Mouse (Mus musculus): Measurements from ENCODE around the gene Dhrs1. TPM values are rescaled to one million over a fixed set of nuclear protein-coding genes. Genes with fewer than 3 reads are reported as not detected.
A peak's percentile ranks its signal among the peaks of the same experiment; 100 is the strongest.

The Dhrs1 gene
- polyA plus RNA-seq (2014; fragmentation: Nextera tagmentation; extraction: Ambion mirVana), result 48.8 and 53.9 TPM in 2 replicates

DNA sequence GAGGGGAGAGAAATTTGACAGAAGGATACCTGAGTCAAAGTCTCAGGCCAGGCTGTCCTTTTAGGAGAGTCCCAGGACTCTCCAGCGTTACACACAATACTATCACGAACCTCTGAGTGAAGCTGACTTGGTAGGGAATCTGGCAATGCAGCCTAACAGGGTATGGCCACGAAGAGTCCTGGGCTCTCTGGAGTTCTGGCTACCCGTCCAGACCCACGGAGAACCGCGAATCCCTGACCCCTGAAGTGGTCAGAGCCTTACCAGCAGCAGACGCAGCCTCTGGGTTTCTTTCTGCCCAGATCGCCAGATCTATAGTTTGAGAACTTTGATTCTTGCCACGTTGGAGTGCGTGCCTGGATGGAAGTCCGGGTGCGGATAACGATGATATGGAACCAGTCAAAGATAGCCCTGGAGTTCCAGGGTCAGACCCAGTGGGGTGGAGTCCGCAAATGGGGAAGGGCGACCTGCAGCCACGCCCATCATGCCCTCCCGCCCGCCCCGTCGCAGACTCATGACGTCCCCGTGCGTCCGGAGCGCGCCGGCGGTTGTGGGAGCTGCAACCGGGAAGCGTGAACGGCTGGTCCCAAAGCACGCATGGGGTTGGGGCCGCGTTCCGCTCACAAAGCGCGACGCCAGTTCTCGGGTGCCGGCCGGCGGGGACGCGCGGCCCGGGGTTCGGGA is at the start of gene Dhrs1, which contains the start of gene Nop9:
TSS of gene Dhrs1 (minus strand) at position 511 of the 681 bp plus-strand sequence.
TSS of gene Nop9 (plus strand) at position 514 of the 681 bp plus-strand sequence.
- H3K9ac ChIP-seq (ENCODE audit: low read depth, low read length), result peak within 1 kb of the TSS; percentile 92
- no peaks in the 10 kb centered on the region for H3K27me3 ChIP-seq (replicated peaks; ENCODE audit: control insufficient read depth, insufficient read depth, low read length)
- peak; percentile 89 for ATAC-seq (replicated peaks; ENCODE audit: low FRiP score)
- peaks cover 19% of the 10 kb centered on the region for H3K4me1 ChIP-seq (replicated peaks; ENCODE audit: control insufficient read depth, insufficient read depth, low read length)
- peak within 1 kb of the TSS; percentile 96 for H3K4me3 ChIP-seq (ENCODE audit: low read depth, low read length)
- H3K9me3 ChIP-seq (ENCODE audit: control insufficient read depth, low read length), result no peaks in the 10 kb centered on the region
- peak; percentile 96 for DNase-seq (ENCODE audit: low spot score)
- H3K36me3 ChIP-seq (ENCODE audit: control insufficient read depth, insufficient read depth, low read length), result peaks cover 12% of the 10 kb centered on the region
- 2% methylated on average over 39 of the region's 48 CpGs for WGBS
- peak within 1 kb of the TSS; percentile 98 for H3K4me2 ChIP-seq
- H3K27ac ChIP-seq (ENCODE audit: low read depth, low read length), result peak within 1 kb of the TSS; percentile 73

- H3K27me3 ChIP-seq (replicated peaks; ENCODE audit: control insufficient read depth, insufficient read depth, low read length), result no peaks in the 10 kb centered on the region
- no peak overlapping the region for H3K4me3 ChIP-seq (ENCODE audit: low read depth, low read length)
- H3K9me3 ChIP-seq (ENCODE audit: control insufficient read depth, low read length), result no peaks in the 10 kb centered on the region
- 53% methylated on average over 2 of the region's 2 CpGs for WGBS
- ATAC-seq (replicated peaks; ENCODE audit: low FRiP score), result no peak
- peaks cover 9% of the 10 kb centered on the region for H3K4me1 ChIP-seq (replicated peaks; ENCODE audit: control insufficient read depth, insufficient read depth, low read length)
- H3K9ac ChIP-seq (ENCODE audit: low read depth, low read length), result no peak overlapping the region
- no peak overlapping the region for H3K4me2 ChIP-seq
- H3K36me3 ChIP-seq (ENCODE audit: control insufficient read depth, insufficient read depth, low read length), result no peaks in the 10 kb centered on the region
- DNase-seq (ENCODE audit: low spot score), result no peak
- no peak overlapping the region for H3K27ac ChIP-seq (ENCODE audit: low read depth, low read length)
These were observed 48.5 kb upstream of the Dhrs1 start for GRCm38 (mm10) chr14:55793946-55794345.

GRCm38 (mm10) chr14:55793461-55793860 is 48.0 kb upstream of the Dhrs1 start:
- H3K9me3 ChIP-seq (ENCODE audit: control insufficient read depth, low read length), result no peaks in the 10 kb centered on the region
- no peaks in the 10 kb centered on the region for H3K27me3 ChIP-seq (replicated peaks; ENCODE audit: control insufficient read depth, insufficient read depth, low read length)
- no peak overlapping the region for H3K9ac ChIP-seq (ENCODE audit: low read depth, low read length)
- H3K36me3 ChIP-seq (ENCODE audit: control insufficient read depth, insufficient read depth, low read length), result no peaks in the 10 kb centered on the region
- peaks cover 9% of the 10 kb centered on the region for H3K4me1 ChIP-seq (replicated peaks; ENCODE audit: control insufficient read depth, insufficient read depth, low read length)
- H3K27ac ChIP-seq (ENCODE audit: low read depth, low read length), result no peak overlapping the region
- no peak for DNase-seq (ENCODE audit: low spot score)
- WGBS, result 46% methylated on average over 2 of the region's 2 CpGs
- ATAC-seq (replicated peaks; ENCODE audit: low FRiP score), result no peak
- no peak overlapping the region for H3K4me2 ChIP-seq
- H3K4me3 ChIP-seq (ENCODE audit: low read depth, low read length), result no peak overlapping the region

GRCm38 (mm10) chr14:55788256-55789050 is 43.0 kb upstream of the Dhrs1 start, which contains the start of gene Ripk3:
Gene Ripk3, minus strand, starts transcription at chr14:55788865.
- no peak within 1 kb of the TSS for H3K27ac ChIP-seq (ENCODE audit: low read depth, low read length)
- peaks cover 6% of the 10 kb centered on the region for H3K4me1 ChIP-seq (replicated peaks; ENCODE audit: control insufficient read depth, insufficient read depth, low read length)
- H3K4me2 ChIP-seq, result peak within 1 kb of the TSS; percentile 97
- peaks cover 28% of the 10 kb centered on the region for H3K27me3 ChIP-seq (replicated peaks; ENCODE audit: control insufficient read depth, insufficient read depth, low read length)
- H3K36me3 ChIP-seq (ENCODE audit: control insufficient read depth, insufficient read depth, low read length), result no peaks in the 10 kb centered on the region
- peak; percentile 75 for ATAC-seq (replicated peaks; ENCODE audit: low FRiP score)
- H3K4me3 ChIP-seq (ENCODE audit: low read depth, low read length), result peak within 1 kb of the TSS; percentile 57
- peak; percentile 64 for DNase-seq (ENCODE audit: low spot score)
- peak within 1 kb of the TSS; percentile 62 for H3K9ac ChIP-seq (ENCODE audit: low read depth, low read length)
- no peaks in the 10 kb centered on the region for H3K9me3 ChIP-seq (ENCODE audit: control insufficient read depth, low read length)
- WGBS, result 3% methylated on average over 40 of the region's 40 CpGs

GRCm38 (mm10) chr14:55787731-55788130 is 42.2 kb upstream of the Dhrs1 start:
- DNase-seq (ENCODE audit: low spot score) (no peak), ATAC-seq (replicated peaks; ENCODE audit: low FRiP score) (no peak)
- peak overlapping the region; percentile 62 for H3K9ac ChIP-seq (ENCODE audit: low read depth, low read length)
- peaks cover 6% of the 10 kb centered on the region for H3K4me1 ChIP-seq (replicated peaks; ENCODE audit: control insufficient read depth, insufficient read depth, low read length)
- WGBS, result 38% methylated on average over 11 of the region's 11 CpGs
- H3K9me3 ChIP-seq (ENCODE audit: control insufficient read depth, low read length), result no peaks in the 10 kb centered on the region
- no peak overlapping the region for H3K27ac ChIP-seq (ENCODE audit: low read depth, low read length)
- peak overlapping the region; percentile 97 for H3K4me2 ChIP-seq
- no peaks in the 10 kb centered on the region for H3K36me3 ChIP-seq (ENCODE audit: control insufficient read depth, insufficient read depth, low read length)
- H3K4me3 ChIP-seq (ENCODE audit: low read depth, low read length), result peak overlapping the region; percentile 57
- peaks cover 35% of the 10 kb centered on the region for H3K27me3 ChIP-seq (replicated peaks; ENCODE audit: control insufficient read depth, insufficient read depth, low read length)

DNA sequence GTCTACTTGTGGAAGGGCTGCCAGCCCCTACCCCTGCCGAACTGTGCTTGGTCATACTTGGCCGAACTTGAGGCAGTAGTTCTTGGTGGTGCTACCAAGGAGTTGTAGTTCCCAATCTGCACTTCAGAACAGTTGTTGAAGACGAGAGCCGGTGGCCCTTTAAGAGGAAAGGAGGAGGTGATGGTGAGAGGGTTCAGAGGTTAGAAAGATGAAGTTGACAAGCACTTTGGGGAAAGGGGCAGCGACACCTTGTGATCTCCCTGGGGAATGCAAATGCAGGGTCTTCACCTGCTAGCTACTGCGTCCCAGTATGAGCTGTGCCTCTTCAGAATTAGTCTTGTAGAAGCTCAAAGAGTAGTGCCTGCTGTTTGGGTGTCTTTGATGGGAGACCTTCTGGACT is 39.7 kb upstream of the Dhrs1 start:
- no peak for ATAC-seq (replicated peaks; ENCODE audit: low FRiP score)
- Histone ChIP-seq H3K9ac (ENCODE audit: low read depth, low read length) (no peak overlapping the region), H3K4me2 (no peak overlapping the region), H3K9me3 (ENCODE audit: control insufficient read depth, low read length) (no peaks in the 10 kb centered on the region), H3K27ac (ENCODE audit: low read depth, low read length) (no peak overlapping the region), H3K36me3 (ENCODE audit: control insufficient read depth, insufficient read depth, low read length) (no peaks in the 10 kb centered on the region), H3K4me3 (ENCODE audit: low read depth, low read length) (no peak overlapping the region), H3K4me1 (replicated peaks; ENCODE audit: control insufficient read depth, insufficient read depth, low read length) (peaks cover 8% of the 10 kb centered on the region), H3K27me3 (replicated peaks; ENCODE audit: control insufficient read depth, insufficient read depth, low read length) (peaks cover 49% of the 10 kb centered on the region)
- WGBS, result 39% methylated on average over 6 of the region's 6 CpGs
- DNase-seq (ENCODE audit: low spot score), result no peak

DNA sequence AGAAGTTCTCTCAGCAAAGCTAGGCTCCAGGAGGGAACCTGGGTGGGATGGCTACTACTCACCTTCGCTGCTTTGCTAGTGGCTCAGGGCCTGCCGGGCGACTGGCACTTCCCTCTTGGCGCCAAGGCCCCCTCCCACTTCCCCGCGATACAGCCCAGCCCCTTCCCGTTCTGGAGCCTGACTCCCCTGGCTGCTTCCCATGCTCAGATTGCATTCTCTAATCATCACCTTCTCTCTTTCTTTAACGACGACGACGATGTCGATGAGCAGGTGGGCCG is 38.4 kb upstream of the Dhrs1 start, which contains the start of gene Adcy4:
TSS of gene Adcy4 (minus strand) at position 138 of the 278 bp plus-strand sequence.
- Histone ChIP-seq H3K4me2 (peak within 1 kb of the TSS; percentile 55), H3K9me3 (ENCODE audit: control insufficient read depth, low read length) (no peaks in the 10 kb centered on the region), H3K4me1 (replicated peaks; ENCODE audit: control insufficient read depth, insufficient read depth, low read length) (peaks cover 8% of the 10 kb centered on the region), H3K9ac (ENCODE audit: low read depth, low read length) (no peak within 1 kb of the TSS), H3K27ac (ENCODE audit: low read depth, low read length) (no peak within 1 kb of the TSS), H3K27me3 (replicated peaks; ENCODE audit: control insufficient read depth, insufficient read depth, low read length) (peaks cover 49% of the 10 kb centered on the region), H3K4me3 (ENCODE audit: low read depth, low read length) (peak within 1 kb of the TSS; percentile 34), H3K36me3 (ENCODE audit: control insufficient read depth, insufficient read depth, low read length) (no peaks in the 10 kb centered on the region)
- DNase-seq (ENCODE audit: low spot score), result no peak
- ATAC-seq (replicated peaks; ENCODE audit: low FRiP score), result no peak
- 6% methylated on average over 13 of the region's 13 CpGs for WGBS

DNA sequence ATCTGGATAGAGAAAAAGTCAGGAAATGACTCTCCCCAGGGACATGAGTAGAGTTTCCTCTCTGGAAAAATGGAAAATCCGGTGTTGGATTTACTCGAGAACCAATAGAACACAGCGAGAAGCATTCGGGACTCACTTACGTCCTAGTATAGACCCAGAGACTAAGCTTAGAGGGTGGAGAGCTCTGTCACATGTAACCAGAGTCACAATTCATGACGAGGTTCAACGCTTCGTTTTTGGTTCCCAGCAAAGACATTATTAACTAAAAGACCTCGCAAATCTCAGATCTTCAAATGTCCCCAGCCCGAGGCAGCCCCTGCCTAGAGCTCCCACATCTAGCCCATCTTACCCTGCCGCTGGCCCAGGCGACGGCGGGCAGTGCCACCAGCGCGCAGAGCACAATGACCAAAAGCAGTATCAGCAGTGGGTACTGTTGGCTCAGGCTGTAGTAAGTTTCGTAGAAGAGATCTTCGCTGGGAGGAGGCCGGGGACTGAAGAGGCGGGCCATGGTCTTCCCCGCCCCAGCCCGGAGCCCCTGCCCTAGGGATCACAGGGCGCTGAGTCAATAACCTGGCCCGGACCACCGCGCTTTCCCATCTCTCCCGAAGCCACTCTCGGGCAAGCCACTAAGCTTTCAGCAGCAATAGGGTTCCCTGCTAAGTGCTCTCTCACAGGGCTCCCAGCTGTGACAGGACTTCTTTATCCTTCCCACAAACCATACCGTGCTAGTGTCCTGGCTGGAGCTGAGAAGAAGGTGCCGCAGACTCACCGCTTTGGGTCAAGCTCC is 37.9 kb upstream of the Dhrs1 start:
- peaks cover 49% of the 10 kb centered on the region for H3K27me3 ChIP-seq (replicated peaks; ENCODE audit: control insufficient read depth, insufficient read depth, low read length)
- WGBS, result 8% methylated on average over 31 of the region's 31 CpGs

More for the DNA sequence above, 37.9 kb upstream of the Dhrs1 start:
- H3K4me2 ChIP-seq, result peak overlapping the region; percentile 55
- ATAC-seq (replicated peaks; ENCODE audit: low FRiP score), result no peak
- H3K4me3 ChIP-seq (ENCODE audit: low read depth, low read length), result peak overlapping the region; percentile 34
- DNase-seq (ENCODE audit: low spot score), result no peak
- H3K27ac ChIP-seq (ENCODE audit: low read depth, low read length), result no peak overlapping the region
- no peak overlapping the region for H3K9ac ChIP-seq (ENCODE audit: low read depth, low read length)
- no peaks in the 10 kb centered on the region for H3K36me3 ChIP-seq (ENCODE audit: control insufficient read depth, insufficient read depth, low read length)
- H3K9me3 ChIP-seq (ENCODE audit: control insufficient read depth, low read length), result no peaks in the 10 kb centered on the region
- H3K4me1 ChIP-seq (replicated peaks; ENCODE audit: control insufficient read depth, insufficient read depth, low read length), result peaks cover 8% of the 10 kb centered on the region
